Mouse (Mus musculus) thymus, adult 2 months (tissue): ENCODE results near the gene Cnn3.

ENCODE experiments used
- CTCF ChIP-seq: fragments of 200-500 bp; IDR thresholded peaks from 2 replicates; pipeline ENCODE4 v1.5.1; 2012; ENCODE audit warnings: mild to moderate bottlenecking, control low read depth, low read length, moderate library complexity, borderline replicate concordance; ENCODE audit not compliant: control insufficient read depth, poor library complexity, insufficient read depth; ENCODE audit errors: extremely low read depth
- POLR2A ChIP-seq: fragments of 200-500 bp; IDR thresholded peaks from 2 replicates; pipeline ENCODE4 v1.6.1; 2012; ENCODE audit warnings: mild to moderate bottlenecking, low read length, control low read depth, moderate library complexity; ENCODE audit not compliant: control insufficient read depth, poor library complexity, insufficient read depth; ENCODE audit errors: extremely low read depth

DNA sequence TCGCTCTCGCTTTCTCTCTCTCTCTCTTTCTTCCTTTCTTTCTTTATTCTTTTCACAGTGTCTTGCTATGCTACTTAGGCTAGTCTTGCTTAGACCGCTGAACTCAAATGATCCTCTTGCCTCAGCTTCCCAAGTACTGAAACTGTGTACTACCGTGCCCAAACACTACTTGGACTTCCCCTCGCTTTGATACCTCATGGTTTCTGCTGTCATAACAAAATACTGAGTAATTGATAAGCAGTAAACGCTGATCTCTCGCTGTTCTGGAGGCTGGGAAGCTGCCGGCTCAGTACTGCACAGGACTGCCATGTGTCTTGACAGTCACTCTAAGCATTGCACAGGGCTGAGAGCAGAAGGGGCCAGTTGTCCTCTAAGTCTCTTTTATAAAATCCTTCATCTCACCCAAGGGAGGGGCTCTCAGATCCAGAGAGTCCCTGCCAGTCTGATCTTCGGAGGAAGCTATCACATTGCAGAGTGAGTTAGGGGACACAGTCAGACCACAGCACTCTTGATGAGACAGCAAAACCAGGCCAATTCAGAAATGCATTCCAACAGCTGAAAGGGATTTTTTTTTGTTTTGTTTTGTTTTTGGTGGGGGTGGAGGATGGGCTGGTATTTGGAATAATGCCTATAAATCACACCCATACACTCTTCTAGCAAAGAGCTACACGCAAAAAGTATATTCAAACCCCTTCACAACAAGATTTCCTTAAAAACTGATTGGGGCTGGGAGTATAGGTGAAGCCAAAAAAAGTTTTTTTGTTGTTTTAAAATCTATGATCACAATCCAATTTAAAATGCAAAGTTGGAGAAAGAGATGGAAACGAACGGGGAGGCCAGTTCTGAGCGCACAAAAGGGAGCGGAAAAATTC is 8.7 kb upstream of the Cnn3 start:
- TF ChIP-seq POLR2A (no peak), CTCF (no peak)
